Mouse (Mus musculus) heart, embryonic 11.5 days (tissue): Measurements from ENCODE around the gene St6galnac3. TPM values are rescaled to one million over a fixed set of nuclear protein-coding genes. Genes with fewer than 3 reads are reported as not detected.

Experiments used
- ATAC-seq: fragments of 200-750 bp; cut with Nextera tagmentation; replicated peaks from 2 replicates; pipeline ENCODE4 v1.8.0; 2017; ENCODE audit warnings: moderate library complexity; ENCODE audit not compliant: insufficient number of reproducible peaks, low FRiP score, low TSS enrichment
- H3K27ac ChIP-seq: fragments of 300-500 bp; sonication (generic); 2 replicates; pipeline ENCODE4 v1.5.1; 2014; ENCODE audit warnings: mild to moderate bottlenecking, low read depth, low read length
- H3K27me3 ChIP-seq: fragments of 300-500 bp; sonication (generic); 2 replicates; pipeline ENCODE4 v1.6.1; 2014; ENCODE audit warnings: mild to moderate bottlenecking, low read length, mixed read lengths; ENCODE audit not compliant: control insufficient read depth, insufficient read depth
- H3K36me3 ChIP-seq: fragments of 300-500 bp; sonication (generic); 2 replicates; pipeline ENCODE4 v1.6.1; 2014; ENCODE audit warnings: mild to moderate bottlenecking, low read length, moderate library complexity, mixed read lengths; ENCODE audit not compliant: control insufficient read depth, insufficient read depth
- H3K4me1 ChIP-seq: fragments of 300-500 bp; sonication (generic); 2 replicates; pipeline ENCODE4 v1.6.1; 2014; ENCODE audit warnings: low read length; ENCODE audit not compliant: control insufficient read depth, insufficient read depth
- H3K4me2 ChIP-seq: fragments of 300-500 bp; sonication (generic); 2 replicates; pipeline ENCODE4 v1.6.1; 2014; ENCODE audit warnings: mild to moderate bottlenecking, moderate library complexity
- H3K4me3 ChIP-seq: fragments of 300-500 bp; sonication (generic); 2 replicates; pipeline ENCODE4 v1.5.1; 2014; ENCODE audit warnings: low read depth, low read length
- H3K9ac ChIP-seq: fragments of 300-500 bp; sonication (generic); 2 replicates; pipeline ENCODE4 v1.6.1; 2014; ENCODE audit warnings: mild to moderate bottlenecking, low read depth, low read length, moderate library complexity
- H3K9me3 ChIP-seq: fragments of 300-500 bp; sonication (generic); replicated peaks from 2 replicates; pipeline ENCODE4 v1.6.1; 2016; ENCODE audit warnings: low read length; ENCODE audit not compliant: control insufficient read depth
- WGBS: fragments of 180-500 bp; shearing (Covaris S2); extraction: QIAGEN DNeasy Blood & Tissue Kit; methylation state at CpG from one replicate; pipeline ENCODE4 v1.1.7; 2014; ENCODE audit not compliant: insufficient replicate concordance; 5-methylcytosine and 5-hydroxymethylcytosine counted together
- polyA plus RNA-seq: library from polyadenylated mRNA; unstranded; fragments of >200 nt; fragmentation: Nextera tagmentation; extraction: Ambion mirVana; gene quantifications from 2 replicates; pipeline ENCODE4 v1.2.1, GENCODE M21; 2014

Gene St6galnac3
- polyA plus RNA-seq, 1 experiment from 2014 or later = 29.6 TPM

GRCm38 (mm10) chr3:153728577-153728976 is 3.6 kb upstream of the St6galnac3 start:
- Histone ChIP-seq H3K4me2 (no peak overlapping the region), H3K4me1 (peaks cover 15% of the 10 kb centered on the region; the same call in 1 of the 2 replicates), H3K27me3 (no peaks in the 10 kb centered on the region), H3K9me3 (no peaks in the 10 kb centered on the region), H3K4me3 (no peak overlapping the region), H3K27ac (no peak overlapping the region), H3K36me3 (no peaks in the 10 kb centered on the region), H3K9ac (no peak overlapping the region)
- ATAC-seq = no peak

GRCm38 (mm10) chr3:153723467-153724079 is 1.4 kb downstream of the St6galnac3 start:
- H3K4me1 ChIP-seq = peaks cover 26% of the 10 kb centered on the region
- no peaks in the 10 kb centered on the region for H3K27me3 ChIP-seq
- H3K9ac ChIP-seq = peak overlapping the region; percentile 70
- peak overlapping the region; percentile 73 for H3K4me3 ChIP-seq
- peak overlapping the region; percentile 69 for H3K4me2 ChIP-seq
- ATAC-seq = no peak
- no peaks in the 10 kb centered on the region for H3K36me3 ChIP-seq
- H3K9me3 ChIP-seq = no peaks in the 10 kb centered on the region
- WGBS = 66% methylated on average over 9 of the region's 9 CpGs
- 0 out of 2 replicates have a peak overlapping the region, but pooled peaks have one; percentile 10 for H3K27ac ChIP-seq

GRCm38 (mm10) chr3:153721525-153721924 is 3.4 kb downstream of the St6galnac3 start:
- H3K36me3 ChIP-seq = no peaks in the 10 kb centered on the region
- H3K27ac ChIP-seq = peak overlapping the region; percentile 50; the same call in 1 of the 2 replicates
- H3K9me3 ChIP-seq = no peaks in the 10 kb centered on the region
- H3K9ac ChIP-seq = peak overlapping the region; percentile 58
- no peaks in the 10 kb centered on the region for H3K27me3 ChIP-seq
- 69% methylated on average over 16 of the region's 16 CpGs for WGBS
- H3K4me2 ChIP-seq = peak overlapping the region; percentile 69
- no peak for ATAC-seq
- H3K4me3 ChIP-seq = peak overlapping the region; percentile 10; the same call in 1 of the 2 replicates
- peaks cover 42% of the 10 kb centered on the region for H3K4me1 ChIP-seq

GRCm38 (mm10) chr3:153720922-153721321 is 4.1 kb downstream of the St6galnac3 start:
- ATAC-seq = no peak
- Histone ChIP-seq H3K4me3 (peak overlapping the region; percentile 10; the same call in 1 of the 2 replicates), H3K9me3 (no peaks in the 10 kb centered on the region), H3K4me2 (peak overlapping the region; percentile 69), H3K27me3 (no peaks in the 10 kb centered on the region), H3K9ac (peak overlapping the region; percentile 58), H3K36me3 (no peaks in the 10 kb centered on the region), H3K27ac (0 out of 2 replicates have a peak overlapping the region, but pooled peaks have one; percentile 50), H3K4me1 (peaks cover 44% of the 10 kb centered on the region)
- WGBS = 52% methylated on average over 4 of the region's 4 CpGs

- Histone ChIP-seq H3K4me2 (peak overlapping the region; percentile 51), H3K27ac (no peak overlapping the region), H3K4me3 (peak overlapping the region; percentile 16; the same call in 1 of the 2 replicates), H3K4me1 (peaks cover 44% of the 10 kb centered on the region), H3K36me3 (no peaks in the 10 kb centered on the region), H3K9ac (peak overlapping the region; percentile 52; the same call in 1 of the 2 replicates), H3K9me3 (no peaks in the 10 kb centered on the region), H3K27me3 (no peaks in the 10 kb centered on the region)
- no peak for ATAC-seq
- 43% methylated on average over 3 of the region's 3 CpGs for WGBS
Measured at GRCm38 (mm10) chr3:153720296-153720695, 4.7 kb downstream of the St6galnac3 start.

GRCm38 (mm10) chr3:153719256-153719970 is 5.6 kb downstream of the St6galnac3 start:
- no peaks in the 10 kb centered on the region for H3K36me3 ChIP-seq
- 57% methylated on average over 9 of the region's 9 CpGs for WGBS
- H3K27ac ChIP-seq = peak overlapping the region; percentile 29; the same call in 1 of the 2 replicates
- H3K4me2 ChIP-seq = peak overlapping the region; percentile 51
- peak overlapping the region; percentile 52 for H3K9ac ChIP-seq
- peak; percentile 36; the same call in 1 of the 2 replicates for ATAC-seq
- H3K4me1 ChIP-seq = peaks cover 44% of the 10 kb centered on the region
- no peaks in the 10 kb centered on the region for H3K9me3 ChIP-seq
- no peaks in the 10 kb centered on the region for H3K27me3 ChIP-seq
- no peak overlapping the region for H3K4me3 ChIP-seq

- H3K27me3 ChIP-seq = no peaks in the 10 kb centered on the region
- peak overlapping the region; percentile 51 for H3K4me2 ChIP-seq
- peaks cover 40% of the 10 kb centered on the region for H3K4me1 ChIP-seq
- H3K9me3 ChIP-seq = peaks cover 4% of the 10 kb centered on the region; the same call in 1 of the 2 replicates
- WGBS = 41% methylated on average over 8 of the region's 8 CpGs
- no peak overlapping the region for H3K9ac ChIP-seq
- ATAC-seq = peak; percentile 20; the same call in 1 of the 2 replicates
- H3K36me3 ChIP-seq = no peaks in the 10 kb centered on the region
- 0 out of 2 replicates have a peak overlapping the region, but pooled peaks have one; percentile 29 for H3K27ac ChIP-seq
- H3K4me3 ChIP-seq = no peak overlapping the region; the same call in 1 of the 2 replicates
Measured at GRCm38 (mm10) chr3:153718724-153719123, 6.2 kb downstream of the St6galnac3 start.

GRCm38 (mm10) chr3:153717742-153718141 is 7.2 kb downstream of the St6galnac3 start:
- 0 out of 2 replicates have a peak, but pooled peaks have one; percentile 19 for ATAC-seq
- 37% methylated on average over 7 of the region's 7 CpGs for WGBS
- Histone ChIP-seq H3K9ac (no peak overlapping the region), H3K4me1 (peaks cover 40% of the 10 kb centered on the region), H3K4me2 (peak overlapping the region; percentile 2), H3K36me3 (no peaks in the 10 kb centered on the region), H3K27ac (no peak overlapping the region), H3K27me3 (no peaks in the 10 kb centered on the region), H3K4me3 (no peak overlapping the region), H3K9me3 (peaks cover 4% of the 10 kb centered on the region; the same call in 1 of the 2 replicates)
